28 mouse cellular contexts compared by ENCODE assay signal in genomic region chr11:4471734-4472133, GRCm38 (mm10). TPM values are rescaled to one million over a fixed set of nuclear protein-coding genes. Genes with fewer than 3 reads are reported as not detected.
A peak's percentile ranks its signal among the peaks of the same experiment; 100 is the strongest.
DNase-seq lines count a peak whose midpoint lies in the region; ATAC-seq and TF ChIP-seq lines count a peak whose summit lies in the region.
"Had no signal": no experiment of that assay in that cellular context is flagged by ENCODE, and none has a peak within 500 bp of the region (broad histone marks: within the 10 kb centered on the region; RNA-seq: fewer than 3 reads in every experiment).

No protein-coding gene starts in this region.

- 71% methylated on average over 5 of the region's 5 CpGs for WGBS in hindbrain, embryonic 13.5 days
- WGBS in hindbrain, embryonic 12.5 days = 88% methylated on average over 5 of the region's 5 CpGs
- 81% methylated on average over 5 of the region's 5 CpGs for WGBS in lung, postnatal 0 days
- WGBS in neural tube, embryonic 15.5 days = 63% methylated on average over 5 of the region's 5 CpGs

- no peak for TF ChIP-seq CTCF in lung, postnatal 0 days (IDR thresholded peaks at IDR 0.05)

- H3K27me3 ChIP-seq in hindbrain, embryonic 13.5 days = no peaks in the 10 kb centered on the region
- no peaks in the 10 kb centered on the region for H3K27me3 ChIP-seq in hindbrain, embryonic 12.5 days
- no peaks in the 10 kb centered on the region for H3K27me3 ChIP-seq in lung, postnatal 0 days (replicated peaks; ENCODE audit: insufficient read depth, low read length)
- H3K27me3 ChIP-seq in neural tube, embryonic 15.5 days (replicated peaks) = no peaks in the 10 kb centered on the region
- H3K27me3 ChIP-seq: CH12.LX; embryonic facial prominence, embryonic 12.5 days; embryonic facial prominence, embryonic 15.5 days; heart, embryonic 12.5 days; heart, embryonic 15.5 days had no signal

- ATAC-seq in hindbrain, embryonic 13.5 days (ENCODE audit: low FRiP score) = no peak
- no peak for ATAC-seq in hindbrain, embryonic 12.5 days (ENCODE audit: low FRiP score)
- ATAC-seq in lung, postnatal 0 days = no peak
- ATAC-seq in neural tube, embryonic 15.5 days (ENCODE audit: low FRiP score) = no peak
- ATAC-seq: activated CD4-positive, CD25-positive, alpha-beta regulatory T cell, adult 4 months; forebrain, embryonic 14.5 days; forebrain, postnatal 0 days; intestine, postnatal 0 days had no signal

- no peaks in the 10 kb centered on the region for H3K9me3 ChIP-seq in hindbrain, embryonic 13.5 days
- no peaks in the 10 kb centered on the region for H3K9me3 ChIP-seq in hindbrain, embryonic 12.5 days (replicated peaks)
- H3K9me3 ChIP-seq in lung, postnatal 0 days (ENCODE audit: low read length) = no peaks in the 10 kb centered on the region
- H3K9me3 ChIP-seq in neural tube, embryonic 15.5 days (replicated peaks) = no peaks in the 10 kb centered on the region
- H3K9me3 ChIP-seq: embryonic facial prominence, embryonic 12.5 days; embryonic facial prominence, embryonic 15.5 days; G1E; heart, embryonic 12.5 days; heart, embryonic 15.5 days had no signal

- H3K27ac ChIP-seq in hindbrain, embryonic 13.5 days = 0 out of 2 replicates have a peak overlapping the region, but pooled peaks have one; percentile 73
- no peak overlapping the region for H3K27ac ChIP-seq in hindbrain, embryonic 12.5 days
- H3K27ac ChIP-seq in lung, postnatal 0 days (ENCODE audit: low read length) = no peak overlapping the region
- H3K27ac ChIP-seq in neural tube, embryonic 15.5 days (replicated peaks) = peak overlapping the region; percentile 13; the same call in 1 of the 2 replicates
- H3K27ac ChIP-seq: embryonic facial prominence, embryonic 12.5 days; embryonic facial prominence, embryonic 15.5 days; gastrocnemius, adult 2 months; heart, embryonic 15.5 days had no signal

- H3K4me1 ChIP-seq in hindbrain, embryonic 13.5 days (replicated peaks) = peaks cover 23% of the 10 kb centered on the region
- H3K4me1 ChIP-seq in hindbrain, embryonic 12.5 days = peaks cover 15% of the 10 kb centered on the region
- H3K4me1 ChIP-seq in lung, postnatal 0 days (ENCODE audit: insufficient read depth, low read depth, low read length) = no peaks in the 10 kb centered on the region
- H3K4me1 ChIP-seq in neural tube, embryonic 15.5 days = peaks cover 21% of the 10 kb centered on the region
- H3K4me1 ChIP-seq: embryonic facial prominence, embryonic 12.5 days; embryonic facial prominence, embryonic 15.5 days; heart, embryonic 12.5 days; heart, embryonic 15.5 days had no signal

- no peak overlapping the region for H3K4me2 ChIP-seq in hindbrain, embryonic 13.5 days
- no peak overlapping the region for H3K4me2 ChIP-seq in hindbrain, embryonic 12.5 days (replicated peaks)
- no peak overlapping the region for H3K4me2 ChIP-seq in lung, postnatal 0 days (replicated peaks; ENCODE audit: low read depth, low read length)
- H3K4me2 ChIP-seq in neural tube, embryonic 15.5 days = no peak overlapping the region
- H3K4me2 ChIP-seq: embryonic facial prominence, embryonic 12.5 days; embryonic facial prominence, embryonic 15.5 days; heart, embryonic 12.5 days; heart, embryonic 15.5 days had no signal

- H3K9ac ChIP-seq in hindbrain, embryonic 13.5 days = no peak overlapping the region
- no peak overlapping the region for H3K9ac ChIP-seq in hindbrain, embryonic 12.5 days
- no peak overlapping the region for H3K9ac ChIP-seq in lung, postnatal 0 days (replicated peaks; ENCODE audit: low read depth)
- H3K9ac ChIP-seq in neural tube, embryonic 15.5 days (replicated peaks) = no peak overlapping the region
- H3K9ac ChIP-seq: embryonic facial prominence, embryonic 12.5 days; embryonic facial prominence, embryonic 15.5 days; forebrain, postnatal 0 days; heart, embryonic 12.5 days; heart, embryonic 15.5 days had no signal

- no peak overlapping the region for H3K4me3 ChIP-seq in hindbrain, embryonic 13.5 days
- H3K4me3 ChIP-seq in hindbrain, embryonic 12.5 days = no peak overlapping the region
- no peak overlapping the region for H3K4me3 ChIP-seq in lung, postnatal 0 days (ENCODE audit: low read depth, low read length)
- no peak overlapping the region for H3K4me3 ChIP-seq in neural tube, embryonic 15.5 days (replicated peaks)
- H3K4me3 ChIP-seq: embryonic facial prominence, embryonic 12.5 days; embryonic facial prominence, embryonic 15.5 days; gastrocnemius, adult 2 months; heart, embryonic 12.5 days; heart, embryonic 15.5 days had no signal

- TF ChIP-seq EP300 in lung, postnatal 0 days (IDR thresholded peaks at IDR 0.05) = no peak

- peak; percentile 22 for DNase-seq in lung, postnatal 0 days (ENCODE audit: low spot score)
- no peak for DNase-seq in lung, postnatal 36 days
- peak; percentile 30 for DNase-seq in NIH3T3 (ENCODE audit: low read depth)
- no peak for DNase-seq in heart, adult 9 months (ENCODE audit: low spot score in 2 of 2)
- DNase-seq: adrenal gland, adult 8-10 months; adrenal gland, postnatal 36 days; B cell, adult 2 months; cerebellum, adult 18-20 months; cerebellum, adult 9-10 months; cerebellum, postnatal 14 days; forebrain, postnatal 0 days; gastrocnemius, adult 2 months; gastrocnemius, postnatal 14 days; heart, adult 11 months; heart, postnatal 10 days; heart, postnatal 36 days had no signal

- peaks cover 9% of the 10 kb centered on the region for H3K36me3 ChIP-seq in hindbrain, embryonic 13.5 days
- H3K36me3 ChIP-seq in hindbrain, embryonic 12.5 days = 0 out of 2 replicates have a peak, but pooled peaks cover under 1% of the 10 kb centered on the region
- H3K36me3 ChIP-seq in lung, postnatal 0 days (ENCODE audit: insufficient read depth, low read length) = no peaks in the 10 kb centered on the region
- H3K36me3 ChIP-seq in neural tube, embryonic 15.5 days = no peaks in the 10 kb centered on the region
- H3K36me3 ChIP-seq: embryonic facial prominence, embryonic 12.5 days; embryonic facial prominence, embryonic 15.5 days; heart, embryonic 12.5 days; heart, embryonic 15.5 days had no signal

RNA-seq across cellular contexts. Expression of gene Hormad2, which starts 30.8 kb away (rescaled TPM):
- not detected in 2 replicates for polyA plus RNA-seq in hindbrain, embryonic 13.5 days (2015; fragmentation: Nextera tagmentation; extraction: Ambion mirVana)
- 0.10 and 0.61 TPM in 2 replicates for polyA plus RNA-seq in hindbrain, embryonic 12.5 days (2016; fragmentation: Nextera tagmentation; extraction: Ambion mirVana)
- 0.19 and 0.32 TPM in 2 replicates for polyA plus RNA-seq in lung, postnatal 0 days (2015; fragmentation: Nextera tagmentation; extraction: Ambion mirVana)
- 0.29 TPM in 1 of 2 replicates, not detected in the other for polyA plus RNA-seq in neural tube, embryonic 15.5 days (2015; fragmentation: Nextera tagmentation; extraction: Ambion mirVana)
- polyA plus RNA-seq: forebrain, postnatal 0 days had no signal

Comparison
In these comparisons a context has a peak if more than half of its experiments do, and no peak if none do; other contexts are left out.
1. H3K27ac ChIP-seq: peak in hindbrain, embryonic 13.5 days (single experiment) and neural tube, embryonic 15.5 days (single experiment); none in hindbrain, embryonic 12.5 days (single experiment) and lung, postnatal 0 days (single experiment).
2. DNase-seq: peak in lung, postnatal 0 days (single experiment) and NIH3T3 (single experiment); none in lung, postnatal 36 days (single experiment) and heart, adult 9 months (0 of 2).